Mouse (Mus musculus) kidney, postnatal 0 days (tissue): ENCODE results near the gene Plpp2. TPM values are rescaled to one million over a fixed set of nuclear protein-coding genes. Genes with fewer than 3 reads are reported as not detected.

Source experiments
- ATAC-seq: fragments of 200-750 bp; cut with Nextera tagmentation; replicated peaks from 2 replicates; pipeline ENCODE4 v1.8.0; 2017; ENCODE audit warnings: low read depth, moderate number of reproducible peaks, moderate TSS enrichment, moderate library complexity; ENCODE audit not compliant: low FRiP score
- DNase-seq: peaks from one replicate; pipeline ENCODE4 v3.0.0-alpha.2; 2016; ENCODE audit warnings: low spot score
- H3K27ac ChIP-seq: fragments of 300-500 bp; sonication (generic); 2 replicates; pipeline ENCODE4 v1.5.1; 2014; ENCODE audit warnings: mild to moderate bottlenecking
- H3K27me3 ChIP-seq: fragments of 300-500 bp; sonication (generic); 2 replicates; pipeline ENCODE4 v1.6.1; 2014; ENCODE audit warnings: low read length, mixed read lengths; ENCODE audit not compliant: insufficient read depth
- H3K36me3 ChIP-seq: fragments of 300-500 bp; sonication (generic); 2 replicates; pipeline ENCODE4 v1.6.1; 2014; ENCODE audit warnings: low read length, mixed read lengths; ENCODE audit not compliant: insufficient read depth
- H3K4me1 ChIP-seq: fragments of 300-500 bp; sonication (generic); replicated peaks from 2 replicates; pipeline ENCODE4 v1.6.1; 2014; ENCODE audit warnings: antibody characterized with exemption, low read length, mixed read lengths; ENCODE audit not compliant: insufficient read depth
- H3K4me2 ChIP-seq: fragments of 300-500 bp; sonication (generic); 2 replicates; pipeline ENCODE4 v1.6.1; 2014; ENCODE audit warnings: mild to moderate bottlenecking, low read length, moderate library complexity, mixed read lengths
- H3K4me3 ChIP-seq: fragments of 300-500 bp; sonication (generic); replicated peaks from 2 replicates; pipeline ENCODE4 v1.5.1; 2014; ENCODE audit warnings: low read depth, low read length
- H3K9ac ChIP-seq: fragments of 300-500 bp; sonication (generic); 2 replicates; pipeline ENCODE4 v1.6.1; 2014; ENCODE audit warnings: low read depth, low read length
- H3K9me3 ChIP-seq: fragments of 300-500 bp; sonication (generic); replicated peaks from 2 replicates; pipeline ENCODE4 v1.6.1; 2016; ENCODE audit warnings: low read length, inconsistent platforms, mixed read lengths
- CTCF ChIP-seq: IDR thresholded peaks from 2 replicates; pipeline ENCODE4 v1.5.1; 2016; ENCODE audit warnings: antibody characterized with exemption, low read depth, mild to moderate bottlenecking, moderate library complexity
- WGBS: fragments of 180-500 bp; shearing (Covaris S2); extraction: QIAGEN DNeasy Blood & Tissue Kit; methylation state at CpG from one replicate; pipeline ENCODE4 v1.1.7; 2014; 5-methylcytosine and 5-hydroxymethylcytosine counted together
- polyA plus RNA-seq: library from polyadenylated mRNA; unstranded; fragments of >200 nt; fragmentation: Nextera tagmentation; extraction: Ambion mirVana; gene quantifications from 2 replicates; pipeline ENCODE4 v1.2.1, GENCODE M21; 2015

Gene Plpp2
- 67.0 and 68.9 TPM in 2 replicates for polyA plus RNA-seq

DNA sequence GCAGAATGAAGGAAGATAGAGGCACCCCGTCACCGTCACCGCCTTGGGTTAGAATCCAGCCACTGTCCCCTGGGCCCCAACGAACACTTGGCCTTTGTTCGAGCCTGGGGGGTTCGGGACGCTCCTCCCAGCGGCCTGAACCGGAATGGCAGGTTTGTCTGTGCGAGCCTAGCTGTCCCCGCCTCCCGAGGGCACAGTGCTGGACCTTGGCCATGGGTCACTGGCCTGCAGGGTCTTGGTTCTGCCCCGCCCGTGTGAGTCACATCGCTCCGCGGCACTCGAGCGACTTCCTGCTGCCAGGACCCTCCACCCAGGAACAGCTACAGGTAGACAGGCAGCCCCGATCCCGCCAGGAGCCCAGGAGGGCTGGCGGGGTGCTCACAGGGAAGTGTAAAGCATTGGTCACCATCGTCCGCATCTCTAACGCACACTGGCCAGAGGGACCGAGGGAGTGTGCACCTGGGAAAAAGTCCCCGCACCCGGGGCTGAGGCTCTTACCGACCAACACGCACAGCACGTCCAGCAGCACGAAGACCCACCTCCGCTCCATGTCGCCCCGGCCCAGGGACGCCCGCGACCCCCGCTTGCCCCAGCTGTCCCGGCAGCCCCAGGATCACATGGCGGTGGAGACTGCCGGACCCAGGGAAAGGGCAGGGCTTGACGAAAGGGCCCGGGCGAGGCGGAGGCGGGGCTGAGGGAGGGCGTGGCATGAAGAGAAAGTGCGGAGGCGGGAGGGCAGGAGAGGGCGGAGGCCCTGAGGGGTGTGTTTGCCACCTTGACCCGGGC is at the start of gene Plpp2:
TSS of gene Plpp2 (minus strand) at position 671 of the 786 bp plus-strand sequence.
- WGBS, result under 1% methylated on average over 52 of the region's 52 CpGs
- H3K27ac ChIP-seq, result peak within 1 kb of the TSS; percentile 82
- peak within 1 kb of the TSS; percentile 57 for H3K4me3 ChIP-seq
- H3K4me1 ChIP-seq, result peaks cover 9% of the 10 kb centered on the region
- H3K9me3 ChIP-seq, result no peaks in the 10 kb centered on the region
- H3K36me3 ChIP-seq, result 0 out of 2 replicates have a peak, but pooled peaks cover 3% of the 10 kb centered on the region
- peak; percentile 67 for TF ChIP-seq CTCF
- peak within 1 kb of the TSS; percentile 64 for H3K9ac ChIP-seq
- ATAC-seq (peak; percentile 91), DNase-seq (peak; percentile 78)
- no peaks in the 10 kb centered on the region for H3K27me3 ChIP-seq
- peak within 1 kb of the TSS; percentile 74 for H3K4me2 ChIP-seq

- H3K4me3 ChIP-seq, result no peak overlapping the region
- H3K9ac ChIP-seq, result no peak overlapping the region
- WGBS, result 85% methylated on average over 8 of the region's 8 CpGs
- no peak for ATAC-seq
- no peak overlapping the region for H3K27ac ChIP-seq
- no peaks in the 10 kb centered on the region for H3K4me1 ChIP-seq
- H3K36me3 ChIP-seq, result no peaks in the 10 kb centered on the region
- TF ChIP-seq CTCF, result no peak
- no peak for DNase-seq
- H3K27me3 ChIP-seq, result no peaks in the 10 kb centered on the region
- H3K9me3 ChIP-seq, result no peaks in the 10 kb centered on the region
- H3K4me2 ChIP-seq, result no peak overlapping the region
Measured at GRCm38 (mm10) chr10:79581501-79581900, 47.9 kb upstream of the Plpp2 start.

DNA sequence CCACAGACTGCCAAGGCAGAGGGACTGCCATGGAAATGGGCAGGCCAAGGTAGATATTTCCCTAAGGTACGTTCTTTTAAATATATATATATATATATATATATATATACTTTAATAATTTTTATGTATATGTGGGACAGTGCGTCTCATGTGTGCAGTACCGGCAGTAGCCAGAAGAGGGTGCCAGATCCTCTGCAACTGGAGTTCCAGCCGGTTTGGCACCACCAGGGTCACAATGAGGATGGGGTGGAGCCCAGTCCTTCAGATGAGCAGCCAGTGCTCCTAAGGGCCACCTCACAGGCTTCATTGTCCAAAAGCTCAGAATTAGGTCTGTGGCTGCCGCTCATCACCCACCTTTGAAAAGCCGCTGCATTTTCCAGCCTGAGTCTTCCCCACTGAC is 47.2 kb upstream of the Plpp2 start:
- Histone ChIP-seq H3K9me3 (no peaks in the 10 kb centered on the region), H3K27me3 (no peaks in the 10 kb centered on the region), H3K9ac (no peak overlapping the region), H3K4me3 (no peak overlapping the region), H3K4me1 (no peaks in the 10 kb centered on the region), H3K27ac (no peak overlapping the region), H3K4me2 (no peak overlapping the region), H3K36me3 (no peaks in the 10 kb centered on the region)
- TF ChIP-seq CTCF, result peak; percentile 66
- ATAC-seq (no peak), DNase-seq (peak; percentile 46)
- WGBS, result 43% methylated on average over 6 of the region's 6 CpGs

DNA sequence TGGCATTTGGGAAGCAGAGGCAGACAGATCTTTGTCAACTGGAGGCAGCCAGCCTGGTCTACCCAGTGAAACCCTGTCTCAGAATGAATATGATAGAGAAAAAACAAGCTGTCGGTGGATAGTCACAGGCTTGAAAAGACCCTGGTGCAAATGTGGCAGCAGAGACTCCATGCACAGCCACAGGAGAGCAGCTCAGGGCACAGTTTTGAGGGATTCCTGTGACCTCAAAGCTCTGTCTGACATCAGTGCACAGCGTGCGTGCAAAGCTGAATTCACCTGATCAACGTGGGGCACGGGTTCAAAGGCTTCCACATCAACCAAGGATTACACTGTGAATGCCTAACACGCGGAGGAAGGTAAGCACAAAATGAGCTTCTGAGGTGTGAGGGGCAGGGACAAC is 46.8 kb upstream of the Plpp2 start:
- DNase-seq, result no peak
- 76% methylated on average over 7 of the region's 7 CpGs for WGBS
- Histone ChIP-seq H3K27ac (no peak overlapping the region), H3K36me3 (no peaks in the 10 kb centered on the region), H3K9ac (no peak overlapping the region), H3K4me2 (no peak overlapping the region), H3K27me3 (no peaks in the 10 kb centered on the region), H3K4me3 (no peak overlapping the region), H3K9me3 (no peaks in the 10 kb centered on the region), H3K4me1 (no peaks in the 10 kb centered on the region)
- TF ChIP-seq CTCF, result no peak
- ATAC-seq, result no peak

GRCm38 (mm10) chr10:79579781-79580180 is 46.2 kb upstream of the Plpp2 start:
- WGBS, result 77% methylated on average over 12 of the region's 12 CpGs
- Histone ChIP-seq H3K9me3 (no peaks in the 10 kb centered on the region), H3K27me3 (no peaks in the 10 kb centered on the region), H3K36me3 (no peaks in the 10 kb centered on the region), H3K4me2 (no peak overlapping the region), H3K27ac (no peak overlapping the region), H3K4me3 (no peak overlapping the region), H3K4me1 (no peaks in the 10 kb centered on the region), H3K9ac (no peak overlapping the region)
- DNase-seq, result no peak
- TF ChIP-seq CTCF, result no peak
- no peak for ATAC-seq

DNA sequence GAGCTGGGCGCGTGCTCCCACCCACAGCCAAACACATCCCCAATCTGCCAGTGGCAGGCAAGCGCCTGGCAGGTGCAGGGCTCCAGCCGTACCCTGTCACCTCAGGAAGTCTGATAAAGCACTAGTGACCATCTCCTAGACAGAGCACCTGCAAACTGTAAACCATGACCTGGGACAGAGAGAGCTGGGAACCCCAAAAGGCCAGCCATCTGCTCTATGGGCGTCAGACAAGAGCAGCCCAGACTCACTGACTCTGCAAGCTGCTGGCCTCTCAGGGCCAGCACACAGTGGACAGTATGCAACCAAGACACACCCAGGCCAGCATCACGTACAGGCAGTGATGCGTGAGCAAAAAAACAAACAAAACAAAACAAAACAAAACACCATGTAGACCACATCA is 45.3 kb upstream of the Plpp2 start:
- H3K27me3 ChIP-seq, result no peaks in the 10 kb centered on the region
- TF ChIP-seq CTCF, result no peak
- H3K9ac ChIP-seq, result no peak overlapping the region
- no peak for DNase-seq
- H3K9me3 ChIP-seq, result no peaks in the 10 kb centered on the region
- H3K4me1 ChIP-seq, result no peaks in the 10 kb centered on the region
- 73% methylated on average over 7 of the region's 7 CpGs for WGBS
- no peaks in the 10 kb centered on the region for H3K36me3 ChIP-seq
- H3K4me2 ChIP-seq, result no peak overlapping the region
- H3K27ac ChIP-seq, result no peak overlapping the region
- H3K4me3 ChIP-seq, result no peak overlapping the region
- no peak for ATAC-seq

- Histone ChIP-seq H3K4me1 (no peaks in the 10 kb centered on the region), H3K9me3 (no peaks in the 10 kb centered on the region), H3K36me3 (no peaks in the 10 kb centered on the region), H3K27me3 (no peaks in the 10 kb centered on the region), H3K27ac (no peak overlapping the region), H3K9ac (no peak overlapping the region), H3K4me2 (no peak overlapping the region), H3K4me3 (no peak overlapping the region)
- no peak for TF ChIP-seq CTCF
- ATAC-seq (no peak), DNase-seq (no peak)
- 69% methylated on average over 9 of the region's 9 CpGs for WGBS
Measured at GRCm38 (mm10) chr10:79578276-79578675, 44.7 kb upstream of the Plpp2 start.
